Mouse (Mus musculus) spleen, adult 18-20 months (tissue): ENCODE measurements around the gene Olfr884.

Experiments
- DNase-seq, 2 experiments: peaks; one replicate each; pipeline ENCODE4 v3.0.0; 2022; ENCODE audit warnings: mixed read lengths in 2 of 2

Gene Olfr884

GRCm38 (mm10) chr9:38046255-38046654 is at the start of gene Olfr884:
TSS of gene Olfr884 (plus strand) at chr9:38046555.
- no peak for DNase-seq

GRCm38 (mm10) chr9:37998581-37999204 is 47.7 kb upstream of the Olfr884 start:
- no peak for DNase-seq

GRCm38 (mm10) chr9:38000021-38000420 is 46.3 kb upstream of the Olfr884 start:
- no peak for DNase-seq

- DNase-seq = no peak
These were observed 20.8 kb upstream of the Olfr884 start, which contains the start of gene Olfr883 for GRCm38 (mm10) chr9:38025508-38025907. TSS of gene Olfr883 (plus strand) at chr9:38025808.

GRCm38 (mm10) chr9:38061022-38061421 is 14.7 kb downstream of the Olfr884 start, which contains the start of gene Olfr885:
TSS of gene Olfr885 (plus strand) at chr9:38061322.
- DNase-seq = no peak

- no peak for DNase-seq
These were observed 37.4 kb downstream of the Olfr884 start, which contains the start of gene Olfr887 for GRCm38 (mm10) chr9:38083772-38084171. TSS of gene Olfr887 (plus strand) at chr9:38084072.
